Mouse (Mus musculus) hindbrain, embryonic 14.5 days (tissue): ENCODE results near the gene Hsf2bp. TPM values are rescaled to one million over a fixed set of nuclear protein-coding genes. Genes with fewer than 3 reads are reported as not detected.

ENCODE experiments used
- ATAC-seq: fragments of 200-750 bp; cut with Nextera tagmentation; 2 replicates; pipeline ENCODE4 v1.8.0; 2017; ENCODE audit warnings: moderate number of reproducible peaks, mild to moderate bottlenecking, moderate TSS enrichment, moderate library complexity; ENCODE audit not compliant: low FRiP score
- DNase-seq: peaks from one replicate; pipeline ENCODE4 v3.0.0-alpha.2; 2015; ENCODE audit warnings: low spot score
- H3K27ac ChIP-seq: fragments of 300-500 bp; sonication (generic); 2 replicates; pipeline ENCODE4 v1.5.1; 2014; ENCODE audit warnings: mild to moderate bottlenecking, moderate library complexity
- H3K27me3 ChIP-seq: fragments of 300-500 bp; sonication (generic); 2 replicates; pipeline ENCODE4 v1.6.1; 2014; ENCODE audit warnings: mild to moderate bottlenecking, low read length, mixed read lengths; ENCODE audit not compliant: control insufficient read depth, insufficient read depth
- H3K36me3 ChIP-seq: fragments of 300-500 bp; sonication (generic); replicated peaks from 2 replicates; pipeline ENCODE4 v1.6.1; 2014; ENCODE audit not compliant: control insufficient read depth, insufficient read depth
- H3K4me1 ChIP-seq: fragments of 300-500 bp; sonication (generic); replicated peaks from 2 replicates; pipeline ENCODE4 v1.6.1; 2014; ENCODE audit warnings: antibody characterized with exemption, low read length, mixed read lengths; ENCODE audit not compliant: control insufficient read depth, insufficient read depth
- H3K4me2 ChIP-seq: fragments of 300-500 bp; sonication (generic); replicated peaks from 2 replicates; pipeline ENCODE4 v1.6.1; 2014; ENCODE audit warnings: mild to moderate bottlenecking, moderate library complexity
- H3K4me3 ChIP-seq: fragments of 300-500 bp; sonication (generic); replicated peaks from 2 replicates; pipeline ENCODE4 v1.5.1; 2014; ENCODE audit warnings: mild to moderate bottlenecking, low read length
- H3K9ac ChIP-seq: fragments of 300-500 bp; sonication (generic); 2 replicates; pipeline ENCODE4 v1.6.1; 2014
- H3K9me3 ChIP-seq: fragments of 300-500 bp; sonication (generic); 2 replicates; pipeline ENCODE4 v1.6.1; 2016; ENCODE audit warnings: low read length; ENCODE audit not compliant: control insufficient read depth
- WGBS: fragments of 180-500 bp; shearing (Covaris S2); extraction: QIAGEN DNeasy Blood & Tissue Kit; methylation state at CpG from one replicate; pipeline ENCODE4 v1.1.7; 2014; 5-methylcytosine and 5-hydroxymethylcytosine counted together
- polyA plus RNA-seq: library from polyadenylated mRNA; unstranded; fragments of >200 nt; fragmentation: Nextera tagmentation; extraction: Ambion mirVana; gene quantifications from 2 replicates; pipeline ENCODE4 v1.2.1, GENCODE M21; 2014

Gene Hsf2bp
- polyA plus RNA-seq, 1 experiment from 2014 or later = 0.82 TPM

DNA sequence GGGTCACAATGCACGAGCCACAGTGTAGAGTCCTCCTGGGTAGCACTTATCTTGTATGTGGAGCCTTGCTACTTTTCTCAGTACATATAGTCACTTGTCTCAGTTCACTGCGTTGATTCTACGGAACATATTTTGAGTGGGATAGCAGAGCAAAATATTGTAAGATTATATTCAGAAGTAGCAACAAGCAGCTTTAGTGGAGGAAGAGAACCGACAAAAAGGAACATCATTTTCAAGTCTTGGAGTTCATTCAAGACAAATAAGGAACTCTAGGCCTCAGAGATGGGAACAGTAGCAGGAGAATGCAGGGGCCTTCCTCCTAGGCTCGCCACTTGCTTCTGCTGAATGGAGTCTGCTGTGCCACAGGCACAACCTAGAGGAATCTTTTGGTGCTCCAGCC, 10.4 kb upstream of the Hsf2bp start:
- no peak overlapping the region for H3K9ac ChIP-seq
- H3K36me3 ChIP-seq = peaks cover 58% of the 10 kb centered on the region
- no peaks in the 10 kb centered on the region for H3K9me3 ChIP-seq
- H3K4me2 ChIP-seq = no peak overlapping the region
- 96% methylated on average over 5 of the region's 5 CpGs for WGBS
- no peak for DNase-seq
- no peak overlapping the region for H3K27ac ChIP-seq
- no peak for ATAC-seq
- no peak overlapping the region for H3K4me3 ChIP-seq
- no peaks in the 10 kb centered on the region for H3K4me1 ChIP-seq
- H3K27me3 ChIP-seq = no peaks in the 10 kb centered on the region

DNA sequence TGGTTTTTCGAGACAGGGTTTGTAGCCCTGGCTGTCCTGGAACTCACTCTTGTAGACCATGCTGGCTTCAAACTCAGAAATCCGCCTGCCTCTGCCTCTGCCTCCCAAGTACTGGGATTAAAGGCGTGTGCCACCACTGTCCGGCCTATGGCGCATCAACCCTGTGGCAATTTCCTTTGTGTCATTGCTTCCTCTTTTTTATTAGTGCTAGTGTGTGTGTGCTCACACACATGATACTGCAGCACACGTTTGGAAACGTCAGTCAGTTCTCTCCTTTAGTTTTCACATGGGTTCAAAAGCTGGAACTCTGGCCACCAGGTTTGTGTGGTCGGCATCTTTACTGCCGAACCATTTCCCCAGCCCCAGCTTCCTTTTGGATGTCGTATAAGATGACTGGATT, 4.1 kb upstream of the Hsf2bp start:
- Histone ChIP-seq H3K27me3 (no peaks in the 10 kb centered on the region), H3K27ac (no peak overlapping the region), H3K4me3 (no peak overlapping the region), H3K4me1 (peaks cover 13% of the 10 kb centered on the region), H3K4me2 (no peak overlapping the region), H3K9ac (no peak overlapping the region), H3K36me3 (no peaks in the 10 kb centered on the region; the same call in 1 of the 2 replicates), H3K9me3 (no peaks in the 10 kb centered on the region)
- WGBS = 90% methylated on average over 10 of the region's 10 CpGs
- no peak for ATAC-seq
- DNase-seq = no peak

DNA sequence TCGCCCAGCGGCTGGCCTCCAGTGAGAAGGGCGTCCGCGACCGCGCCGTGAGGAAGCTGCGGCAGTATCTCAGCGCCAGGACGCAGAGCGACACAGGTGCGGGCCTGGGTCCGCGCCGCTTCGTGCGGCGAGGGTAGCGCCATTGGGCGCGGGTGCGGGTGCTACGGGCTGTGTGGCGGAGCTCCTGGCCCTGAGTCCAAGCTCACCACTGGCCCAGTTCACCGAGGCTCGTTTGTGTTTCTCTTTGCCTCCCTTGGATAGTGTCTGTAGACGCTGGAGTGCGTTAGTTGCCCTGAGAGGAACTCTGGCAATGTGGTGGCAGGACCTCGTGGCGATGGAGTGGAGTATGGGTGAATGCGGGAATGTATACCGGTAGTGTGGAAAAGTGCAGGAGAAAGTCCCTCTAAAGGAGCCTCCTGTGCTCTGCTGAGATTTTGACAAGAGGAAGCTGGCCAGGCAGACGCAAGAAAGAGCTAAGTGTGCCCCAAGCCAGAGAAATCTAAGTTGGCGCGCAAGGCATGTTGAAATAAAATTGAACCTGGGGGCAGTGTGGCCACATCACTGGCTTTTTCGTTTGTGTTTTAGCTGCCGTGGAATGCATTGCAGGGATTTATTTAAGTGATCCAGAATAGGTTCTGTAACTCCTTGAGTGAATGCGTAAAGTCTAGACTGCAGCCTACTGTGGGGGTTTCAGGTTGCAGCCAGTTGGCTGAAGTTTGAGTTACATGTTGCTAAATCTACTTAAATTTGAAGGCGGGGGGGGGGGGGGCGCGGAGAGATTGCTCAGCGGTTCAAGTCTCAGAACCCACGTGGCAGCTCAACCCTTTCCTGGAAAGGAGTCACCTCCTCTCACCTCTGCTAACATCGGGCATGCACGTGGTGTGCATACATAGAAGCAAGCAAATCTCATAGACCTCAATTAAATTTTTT, 625 bp upstream of the Hsf2bp start:
- peak overlapping the region; percentile 94 for H3K4me2 ChIP-seq
- H3K27me3 ChIP-seq = no peaks in the 10 kb centered on the region
- H3K27ac ChIP-seq = peak overlapping the region; percentile 84
- peak overlapping the region; percentile 72 for H3K4me3 ChIP-seq
- no peaks in the 10 kb centered on the region; the same call in 1 of the 2 replicates for H3K36me3 ChIP-seq
- DNase-seq = no peak
- ATAC-seq = peak; percentile 72
- peak overlapping the region; percentile 83 for H3K9ac ChIP-seq
- H3K9me3 ChIP-seq = no peaks in the 10 kb centered on the region
- under 1% methylated on average over 45 of the region's 46 CpGs for WGBS
- H3K4me1 ChIP-seq = peaks cover 13% of the 10 kb centered on the region

DNA sequence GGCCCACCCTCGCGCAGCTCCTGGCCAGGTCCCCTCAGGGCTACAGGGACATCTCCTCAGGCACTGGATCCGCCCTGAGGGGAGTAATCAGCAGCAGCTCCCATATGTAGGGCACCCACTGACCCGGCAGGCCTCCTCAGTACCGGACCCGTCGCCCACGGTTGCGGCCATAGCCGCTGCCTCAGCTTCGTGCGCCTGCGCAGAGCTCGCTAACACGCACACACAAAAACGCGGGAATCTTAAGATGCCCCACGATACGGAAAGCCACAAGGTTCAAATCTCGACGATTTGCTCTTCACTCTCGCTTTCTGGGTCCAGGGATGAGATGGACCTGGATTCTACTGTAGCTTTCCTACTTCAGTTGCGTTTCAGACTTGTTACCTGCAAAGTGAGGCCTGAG, 1.8 kb downstream of the Hsf2bp start:
- DNase-seq (no peak), ATAC-seq (no peak)
- Histone ChIP-seq H3K36me3 (no peaks in the 10 kb centered on the region; the same call in 1 of the 2 replicates), H3K4me1 (peaks cover 13% of the 10 kb centered on the region), H3K27me3 (no peaks in the 10 kb centered on the region), H3K9me3 (no peaks in the 10 kb centered on the region), H3K4me3 (no peak overlapping the region), H3K9ac (no peak overlapping the region), H3K27ac (no peak overlapping the region), H3K4me2 (no peak overlapping the region)
- WGBS = 89% methylated on average over 23 of the region's 23 CpGs

DNA sequence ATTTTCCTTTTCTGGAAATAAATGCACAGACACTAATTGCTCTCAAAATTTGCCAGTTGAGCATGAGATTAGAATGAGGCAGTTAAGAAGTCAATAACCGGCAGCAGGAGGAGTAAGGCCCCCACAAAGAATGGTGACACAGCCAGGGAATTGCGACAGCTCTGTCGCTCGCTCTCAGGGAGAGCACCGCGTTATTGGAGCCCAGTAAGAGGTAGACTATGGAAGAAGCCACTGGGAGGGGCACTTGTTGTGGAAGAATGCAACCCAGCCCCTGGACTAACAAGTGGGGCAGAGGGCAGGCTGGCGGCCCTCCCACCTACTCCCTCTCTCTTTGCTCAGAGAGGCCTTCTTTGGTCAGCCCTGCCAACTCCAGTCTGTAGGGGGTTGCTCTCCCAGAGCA, 4.5 kb downstream of the Hsf2bp start:
- Histone ChIP-seq H3K27ac (no peak overlapping the region), H3K9me3 (no peaks in the 10 kb centered on the region), H3K4me1 (peaks cover 4% of the 10 kb centered on the region), H3K9ac (no peak overlapping the region), H3K27me3 (no peaks in the 10 kb centered on the region), H3K36me3 (no peaks in the 10 kb centered on the region), H3K4me2 (no peak overlapping the region), H3K4me3 (no peak overlapping the region)
- ATAC-seq = no peak
- no peak for DNase-seq
- 37% methylated on average over 7 of the region's 7 CpGs for WGBS

DNA sequence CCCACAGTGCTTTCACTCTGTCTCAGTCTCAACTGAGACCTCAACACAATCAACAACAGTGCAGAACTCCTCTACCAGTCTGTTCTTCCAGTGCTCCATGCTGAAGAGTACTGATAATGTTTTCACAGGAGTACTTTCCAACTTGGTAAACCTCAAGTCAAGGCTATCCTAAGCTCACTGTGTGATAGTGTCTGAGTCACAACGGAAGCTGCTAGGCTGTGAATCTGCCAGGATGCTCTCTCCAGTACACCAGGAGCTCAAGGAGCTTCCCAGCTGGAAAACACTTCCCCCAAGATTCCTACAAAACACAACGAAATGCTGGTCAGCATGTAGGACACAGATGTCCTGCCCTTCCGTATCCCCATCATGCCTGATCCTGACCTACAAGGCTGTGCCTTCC, 7.8 kb downstream of the Hsf2bp start:
- H3K9ac ChIP-seq = no peak overlapping the region
- WGBS = 88% methylated on average over 3 of the region's 3 CpGs
- no peak overlapping the region for H3K4me2 ChIP-seq
- no peaks in the 10 kb centered on the region for H3K4me1 ChIP-seq
- ATAC-seq = no peak
- no peak overlapping the region for H3K4me3 ChIP-seq
- H3K36me3 ChIP-seq = no peaks in the 10 kb centered on the region
- H3K9me3 ChIP-seq = no peaks in the 10 kb centered on the region
- H3K27me3 ChIP-seq = no peaks in the 10 kb centered on the region
- no peak overlapping the region for H3K27ac ChIP-seq
- DNase-seq = no peak

DNA sequence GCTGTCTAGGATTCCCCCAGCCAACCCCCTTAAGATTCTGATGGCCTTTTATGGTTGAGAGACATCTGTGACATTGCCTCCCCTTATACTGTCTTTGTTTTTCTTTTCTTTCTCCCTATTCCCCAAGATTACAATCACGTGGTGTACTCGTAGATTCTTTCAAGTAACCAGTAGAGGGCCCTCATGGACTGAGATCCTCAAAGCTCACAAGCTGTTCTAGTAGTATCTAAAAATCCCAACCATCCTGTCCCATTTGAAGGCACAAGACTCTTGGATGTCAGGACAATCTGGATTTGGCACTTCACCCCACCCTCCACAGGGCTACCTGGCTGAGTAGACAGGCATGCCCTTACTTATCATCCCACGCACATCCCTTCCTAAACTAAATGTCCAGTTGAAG, 8.5 kb downstream of the Hsf2bp start:
- 31% methylated on average over 3 of the region's 3 CpGs for WGBS

DNA sequence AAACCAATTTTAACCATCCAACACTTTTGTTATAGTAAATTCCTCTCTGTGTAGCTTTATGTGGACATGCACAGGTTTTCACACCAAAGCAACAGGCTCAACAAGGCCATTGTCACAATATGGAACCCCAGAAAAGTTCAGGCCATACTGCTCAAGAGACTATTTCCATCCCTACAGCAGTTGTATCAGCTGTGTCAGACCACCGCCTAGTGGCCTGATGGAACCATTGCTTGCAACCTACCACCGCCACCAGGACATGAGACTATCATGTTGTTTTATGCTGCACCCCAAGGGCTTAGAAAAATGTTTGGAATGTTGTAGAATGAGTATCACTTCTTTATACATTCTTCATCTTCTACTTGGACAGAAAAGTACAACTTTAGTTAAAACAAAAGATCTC, 10.8 kb downstream of the Hsf2bp start:
- Histone ChIP-seq H3K9me3 (no peaks in the 10 kb centered on the region), H3K4me3 (no peak overlapping the region), H3K27ac (no peak overlapping the region), H3K4me1 (no peaks in the 10 kb centered on the region), H3K36me3 (no peaks in the 10 kb centered on the region), H3K27me3 (no peaks in the 10 kb centered on the region), H3K9ac (no peak overlapping the region), H3K4me2 (no peak overlapping the region)
- ATAC-seq = no peak
- DNase-seq = peak; percentile 78
- WGBS = 7% methylated on average over 2 of the region's 2 CpGs

More for the DNA sequence above, 8.5 kb downstream of the Hsf2bp start:
- H3K27me3 ChIP-seq = no peaks in the 10 kb centered on the region
- no peak overlapping the region for H3K27ac ChIP-seq
- no peaks in the 10 kb centered on the region for H3K36me3 ChIP-seq
- no peaks in the 10 kb centered on the region for H3K9me3 ChIP-seq
- H3K4me3 ChIP-seq = no peak overlapping the region
- peak; percentile 71 for DNase-seq
- H3K4me1 ChIP-seq = no peaks in the 10 kb centered on the region
- no peak overlapping the region for H3K9ac ChIP-seq
- ATAC-seq = peak; percentile 27; the same call in 1 of the 2 replicates
- no peak overlapping the region for H3K4me2 ChIP-seq

DNA sequence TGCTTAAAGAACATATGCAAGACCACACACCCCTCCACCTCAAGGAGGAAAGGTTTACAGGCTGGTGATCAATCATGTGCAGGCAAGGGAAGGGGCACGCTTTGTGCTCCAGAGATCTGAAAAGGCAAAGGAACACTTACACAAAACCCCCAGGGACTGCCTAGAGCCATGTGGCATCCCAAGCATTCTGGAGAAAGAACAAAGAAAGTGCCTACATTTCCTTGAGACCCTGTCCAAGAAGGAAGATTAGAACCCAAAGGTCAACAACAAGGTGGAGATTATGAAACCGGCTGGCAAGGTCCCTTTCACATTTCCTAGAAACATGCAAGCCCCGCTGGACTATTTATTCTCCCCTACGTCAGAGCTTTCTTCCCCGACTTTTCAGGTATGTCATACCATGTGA, 11.5 kb downstream of the Hsf2bp start:
- DNase-seq = no peak
- no peak overlapping the region for H3K9ac ChIP-seq

More for the DNA sequence above, 11.5 kb downstream of the Hsf2bp start:
- no peaks in the 10 kb centered on the region for H3K9me3 ChIP-seq
- no peaks in the 10 kb centered on the region for H3K27me3 ChIP-seq
- H3K4me3 ChIP-seq = no peak overlapping the region
- no peaks in the 10 kb centered on the region for H3K4me1 ChIP-seq
- 58% methylated on average over 5 of the region's 5 CpGs for WGBS
- no peak for ATAC-seq
- no peaks in the 10 kb centered on the region for H3K36me3 ChIP-seq
- H3K4me2 ChIP-seq = no peak overlapping the region
- H3K27ac ChIP-seq = no peak overlapping the region
